Mouse (Mus musculus) lung, postnatal 0 days (tissue): ENCODE measurements around the gene Hba-x.

ENCODE experiments used
- CTCF ChIP-seq: IDR thresholded peaks from 2 replicates; pipeline ENCODE4 v1.5.1; 2016; ENCODE audit warnings: antibody characterized with exemption, mild to moderate bottlenecking
- EP300 ChIP-seq: IDR thresholded peaks from 2 replicates; pipeline ENCODE4 v1.6.1; 2016; ENCODE audit warnings: antibody characterized with exemption, mild to moderate bottlenecking, control low read depth

DNA sequence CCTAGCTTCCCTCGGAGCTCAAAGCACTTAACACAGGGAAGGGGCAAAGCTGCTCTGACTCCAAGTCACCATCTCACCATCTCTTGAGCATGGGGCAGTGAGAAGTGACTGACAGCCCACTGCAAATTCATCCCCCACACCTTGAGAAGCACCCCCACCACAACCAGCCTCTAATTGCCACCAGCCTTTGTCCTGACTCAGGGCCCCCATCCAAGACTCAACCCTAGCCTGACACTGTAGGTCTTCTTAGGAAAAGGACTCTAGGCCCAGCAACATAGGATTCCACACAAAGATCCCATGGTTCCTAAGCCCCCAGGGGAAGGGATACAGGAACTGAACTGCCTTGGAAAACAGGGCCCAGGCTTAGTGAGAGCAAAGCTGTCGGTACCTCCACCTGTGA is 40.1 kb upstream of the Hba-x start:
- TF ChIP-seq EP300, result no peak
- no peak for TF ChIP-seq CTCF
